Comparison of ENCODE assay signal across 10 mouse cellular contexts in the genomic region with DNA sequence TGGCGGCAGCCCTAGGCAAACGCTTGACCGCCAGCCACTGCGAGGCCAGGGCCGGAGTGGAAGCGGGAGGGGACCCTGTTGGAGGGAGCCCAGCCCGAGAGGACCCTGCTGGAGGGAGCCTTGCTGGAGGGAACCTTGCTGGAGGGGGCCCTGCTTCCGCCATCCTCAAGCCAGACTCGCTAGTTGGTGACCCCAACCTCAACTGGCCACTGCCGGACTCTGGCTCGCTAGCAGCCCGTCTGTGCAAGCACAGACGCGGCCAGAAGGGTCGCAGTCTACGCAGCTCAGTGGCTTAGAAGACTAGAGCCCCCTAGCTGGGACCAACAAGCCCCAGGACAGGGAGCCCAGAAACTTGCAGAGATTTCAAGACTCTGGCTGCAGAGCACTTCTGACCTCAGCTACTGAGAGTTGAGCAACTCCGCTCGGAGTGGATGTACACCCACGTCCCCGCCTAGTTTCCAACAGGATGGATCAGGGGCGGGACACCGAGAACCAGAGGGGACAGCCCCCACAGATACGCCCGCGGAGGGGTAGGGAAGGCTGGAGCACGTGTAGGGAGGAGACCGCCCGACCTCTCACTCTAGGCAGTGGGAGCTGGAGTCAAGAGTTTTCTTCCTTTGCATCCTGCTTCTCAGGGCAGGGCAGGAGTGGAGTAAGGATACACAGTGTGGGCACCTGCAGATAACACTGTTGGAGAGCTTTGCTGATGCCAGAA. TPM values are rescaled to one million over a fixed set of nuclear protein-coding genes. Genes with fewer than 3 reads are reported as not detected.
A peak's percentile ranks its signal among the peaks of the same experiment; 100 is the strongest.
DNase-seq lines count a peak whose midpoint lies in the region; ATAC-seq and TF ChIP-seq lines count a peak whose summit lies in the region.
"Had no signal": no experiment of that assay in that cellular context is flagged by ENCODE, and none has a peak within 500 bp of the region (broad histone marks: within the 10 kb centered on the region; RNA-seq: fewer than 3 reads in every experiment).

Gene Mcf2, minus strand, starts transcription at position 346 of the 715 bp plus-strand sequence.

- no peak for TF ChIP-seq CTCF in CH12.LX (conservative IDR thresholded peaks at IDR 0.05 in 1 of 2, IDR thresholded peaks at IDR 0.05 in 1 of 2; ENCODE audit: low read depth in 2 of 2, low read length in 2 of 2)

- no peaks in the 10 kb centered on the region for H3K27me3 ChIP-seq in CH12.LX (replicated peaks)
- no peaks in the 10 kb centered on the region for H3K27me3 ChIP-seq in forebrain, embryonic 11.5 days (ENCODE audit: control insufficient read depth, insufficient read depth, low read length)
- no peaks in the 10 kb centered on the region; the same call in 1 of the 2 replicates for H3K27me3 ChIP-seq in hindbrain, embryonic 16.5 days (replicated peaks; ENCODE audit: control insufficient read depth, insufficient read depth, low read length)
- 0 out of 2 replicates have a peak, but pooled peaks cover 2% of the 10 kb centered on the region for H3K27me3 ChIP-seq in midbrain, embryonic 16.5 days (ENCODE audit: control insufficient read depth, insufficient read depth, low read depth, low read length)

- no peak within 1 kb of the TSS for H3K27ac ChIP-seq in CH12.LX (ENCODE audit: insufficient read depth, low read depth)
- H3K27ac ChIP-seq in forebrain, embryonic 11.5 days (ENCODE audit: low read depth, low read length) = no peak within 1 kb of the TSS
- H3K27ac ChIP-seq in hindbrain, embryonic 16.5 days (ENCODE audit: low read depth, low read length) = no peak within 1 kb of the TSS
- no peak within 1 kb of the TSS for H3K27ac ChIP-seq in midbrain, embryonic 16.5 days (ENCODE audit: low read length)

- no peaks in the 10 kb centered on the region for H3K79me2 ChIP-seq in CH12.LX (replicated peaks; ENCODE audit: control insufficient read depth, extremely low read depth, insufficient read depth, poor library complexity, severe bottlenecking)

- no peaks in the 10 kb centered on the region for H3K36me3 ChIP-seq in CH12.LX (replicated peaks in 1 of 2; ENCODE audit: control insufficient read depth in 1 of 2, insufficient read depth in 1 of 2, low read length in 1 of 2)
- no peaks in the 10 kb centered on the region for H3K36me3 ChIP-seq in forebrain, embryonic 11.5 days (ENCODE audit: control insufficient read depth, insufficient read depth, low read length)
- H3K36me3 ChIP-seq in hindbrain, embryonic 16.5 days (ENCODE audit: control insufficient read depth, insufficient read depth, low read length) = no peaks in the 10 kb centered on the region
- H3K36me3 ChIP-seq in midbrain, embryonic 16.5 days (ENCODE audit: control insufficient read depth, insufficient read depth, low read length) = no peaks in the 10 kb centered on the region

- 17% methylated on average over 27 of the region's 28 CpGs for WGBS in forebrain, embryonic 11.5 days
- 15% methylated on average over 28 of the region's 28 CpGs for WGBS in hindbrain, embryonic 16.5 days
- WGBS in midbrain, embryonic 16.5 days = 19% methylated on average over 25 of the region's 28 CpGs

- dilution Hi-C loops in CH12.LX (cut with MboI; ENCODE audit: extremely low pct_ligation_motif_present, extremely low pct_unique_long_range_greater_than_20kb, low sequenced_read_pairs) = no loop called here

- H3K9ac ChIP-seq in CH12.LX (ENCODE audit: insufficient read depth, low read depth) = no peak within 1 kb of the TSS
- peak within 1 kb of the TSS; percentile 41 for H3K9ac ChIP-seq in forebrain, embryonic 11.5 days (ENCODE audit: low read length)
- peak within 1 kb of the TSS; percentile 55 for H3K9ac ChIP-seq in hindbrain, embryonic 16.5 days (ENCODE audit: low read depth, low read length)
- H3K9ac ChIP-seq in midbrain, embryonic 16.5 days (ENCODE audit: low read depth, low read length) = peak within 1 kb of the TSS; percentile 30

- no peak for TF ChIP-seq RAD21 in CH12.LX (IDR thresholded peaks at IDR 0.05; ENCODE audit: low read depth, low read length)

- TF ChIP-seq EP300 in CH12.LX (IDR thresholded peaks at IDR 0.05; ENCODE audit: low read length) = no peak

- in situ Hi-C loops in CH12.LX (cut with MboI; ENCODE audit: low pct_ligation_motif_present, low pct_unique_long_range_greater_than_20kb, low sequenced_read_pairs) = no loop called here

- peak within 1 kb of the TSS; percentile 19; the same call in 1 of the 2 replicates for H3K4me2 ChIP-seq in CH12.LX (ENCODE audit: insufficient read depth, low read depth, poor library complexity, severe bottlenecking)
- H3K4me2 ChIP-seq in forebrain, embryonic 11.5 days (ENCODE audit: low read depth, low read length, severe bottlenecking) = peak within 1 kb of the TSS; percentile 67
- H3K4me2 ChIP-seq in hindbrain, embryonic 16.5 days (ENCODE audit: low read length) = peak within 1 kb of the TSS; percentile 80
- H3K4me2 ChIP-seq in midbrain, embryonic 16.5 days (ENCODE audit: low read length) = peak within 1 kb of the TSS; percentile 88

- H3K4me3 ChIP-seq in CH12.LX (replicated peaks in 1 of 3; ENCODE audit: low read depth in 2 of 3, low read length in 2 of 3, poor library complexity in 1 of 3) = no peak within 1 kb of the TSS
- peak within 1 kb of the TSS; percentile 35 for H3K4me3 ChIP-seq in forebrain, embryonic 11.5 days (ENCODE audit: low read depth, low read length)
- peak within 1 kb of the TSS; percentile 45 for H3K4me3 ChIP-seq in hindbrain, embryonic 16.5 days (ENCODE audit: low read length)
- H3K4me3 ChIP-seq in midbrain, embryonic 16.5 days (ENCODE audit: low read depth, low read length) = peak within 1 kb of the TSS; percentile 48
- H3K4me3 ChIP-seq: erythroblast, embryonic 14.5 days had no signal

- TF ChIP-seq POLR2A in CH12.LX (IDR thresholded peaks at IDR 0.05; ENCODE audit: low read depth, low read length) = no peak

- ATAC-seq in forebrain, embryonic 11.5 days (replicated peaks; ENCODE audit: low FRiP score) = peak; percentile 83
- peak; percentile 81 for ATAC-seq in hindbrain, embryonic 16.5 days
- peak; percentile 86 for ATAC-seq in midbrain, embryonic 16.5 days

- 0 out of 4 replicates have a peak, but pooled peaks cover 0 to 4% of the 10 kb centered on the region in 2 experiments for H3K4me1 ChIP-seq in CH12.LX (ENCODE audit: control insufficient read depth in 1 of 2, insufficient read depth in 2 of 2)
- H3K4me1 ChIP-seq in forebrain, embryonic 11.5 days (replicated peaks; ENCODE audit: control insufficient read depth, insufficient read depth, low read length) = no peaks in the 10 kb centered on the region
- H3K4me1 ChIP-seq in hindbrain, embryonic 16.5 days (ENCODE audit: control insufficient read depth, insufficient read depth, low read depth, low read length) = no peaks in the 10 kb centered on the region; the same call in 1 of the 2 replicates
- no peaks in the 10 kb centered on the region for H3K4me1 ChIP-seq in midbrain, embryonic 16.5 days (ENCODE audit: control insufficient read depth, insufficient read depth, low read length)

- DNase-seq in cerebellum, postnatal 14 days = peak; percentile 16 to 21
- DNase-seq in cerebellum, adult 8-10 months = no peak
- DNase-seq in CH12.LX (ENCODE audit: extremely low read depth) = no peak
- DNase-seq in forebrain, embryonic 11.5 days (ENCODE audit: low spot score) = peak; percentile 61
- no peak for DNase-seq in thymus, postnatal 0 days (ENCODE audit: low spot score)
- DNase-seq in right cerebral cortex, adult 2 months (ENCODE audit: low spot score in 2 of 2) = no peak

- H3K9me3 ChIP-seq in CH12.LX (replicated peaks; ENCODE audit: low read length) = no peaks in the 10 kb centered on the region
- no peaks in the 10 kb centered on the region for H3K9me3 ChIP-seq in forebrain, embryonic 11.5 days (ENCODE audit: control insufficient read depth, low read length)
- no peaks in the 10 kb centered on the region for H3K9me3 ChIP-seq in hindbrain, embryonic 16.5 days (ENCODE audit: control insufficient read depth, low read length)
- no peaks in the 10 kb centered on the region for H3K9me3 ChIP-seq in midbrain, embryonic 16.5 days (replicated peaks; ENCODE audit: control insufficient read depth, low read length, poor library complexity, severe bottlenecking)

TF ChIP-seq in CH12.LX, 34 proteins besides CTCF, POLR2A, EP300 and RAD21:
- TF ChIP-seq NELFE (IDR thresholded peaks at IDR 0.05; ENCODE audit: low read depth, low read length) = no peak
- TF ChIP-seq CHD1 (IDR thresholded peaks at IDR 0.05; ENCODE audit: low read depth, low read length) = no peak

RNA-seq across cellular contexts. Expression of gene Mcf2, which starts in this region (rescaled TPM):
- total RNA-seq in CH12.LX (2012; rRNA removed) (0.08 TPM in 1 of 2 replicates, not detected in the other), CH12.LX (2014; rRNA removed) (not detected in 2 replicates)
- polyA plus RNA-seq in CH12.LX (2012; ENCODE audit: insufficient read length, low read depth) = not detected in 2 replicates
- polyA plus RNA-seq in forebrain, embryonic 11.5 days (2014; fragmentation: Nextera tagmentation; extraction: Ambion mirVana) = 1.4 and 1.7 TPM in 2 replicates
- 2.9 and 3.1 TPM in 2 replicates for polyA plus RNA-seq in hindbrain, embryonic 16.5 days (2015; fragmentation: Nextera tagmentation; extraction: Ambion mirVana)
- 2.8 and 3.1 TPM in 2 replicates for polyA plus RNA-seq in midbrain, embryonic 16.5 days (2015; fragmentation: Nextera tagmentation; extraction: Ambion mirVana)
- not detected in 2 replicates for polyA plus RNA-seq in thymus, postnatal 0 days (2015; fragmentation: Nextera tagmentation; extraction: Ambion mirVana)
- polyA plus RNA-seq: erythroblast, embryonic 14.5 days; small intestine, adult 2 months had no signal

Comparison
In these comparisons a context has a peak if more than half of its experiments do, and no peak if none do; other contexts are left out.
1. DNase-seq: peak in cerebellum, postnatal 14 days (2 of 2) and forebrain, embryonic 11.5 days (single experiment); none in cerebellum, adult 8-10 months (single experiment), CH12.LX (single experiment), thymus, postnatal 0 days (single experiment) and right cerebral cortex, adult 2 months (0 of 2).
2. H3K4me2 ChIP-seq: peak in every context shown above with its lines; median percentile 88 in midbrain, embryonic 16.5 days; 80 in hindbrain, embryonic 16.5 days; 67 in forebrain, embryonic 11.5 days; 19 in CH12.LX.
3. H3K4me3 ChIP-seq: peak in forebrain, embryonic 11.5 days (single experiment), hindbrain, embryonic 16.5 days (single experiment) and midbrain, embryonic 16.5 days (single experiment); none in CH12.LX (0 of 3).
4. Peak in every context shown above with its lines, with median percentiles within 50 percentile points of each other: ATAC-seq.